Mouse (Mus musculus): ENCODE results near the gene Atrn.

DNA sequence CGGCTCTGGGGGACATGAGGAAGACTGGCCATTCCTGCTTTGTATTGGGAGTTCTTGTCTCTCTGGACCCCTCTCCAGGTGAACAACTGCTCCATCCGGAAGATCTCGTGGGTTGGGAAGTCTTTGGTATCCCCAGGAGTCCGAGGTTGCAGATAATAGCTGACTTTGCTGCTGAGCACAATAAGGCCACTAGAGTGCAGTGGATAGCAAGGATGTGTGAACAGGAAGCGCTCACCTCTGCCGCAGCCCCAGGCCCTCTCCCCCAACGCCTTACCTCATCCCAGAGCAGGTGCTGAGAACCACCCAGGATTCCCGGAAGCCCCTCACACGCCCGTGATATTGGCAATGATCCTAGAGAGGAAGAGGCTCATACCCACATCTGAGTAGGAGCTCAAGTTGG, 149.9 kb downstream of the Atrn start:
- TF ChIP-seq POLR2A (IDR thresholded peaks at IDR 0.05; ENCODE audit: extremely low read depth, insufficient read depth, low read length) (no peak), CTCF (IDR thresholded peaks at IDR 0.05; ENCODE audit: extremely low read depth, insufficient read depth, low read length) (peak; percentile 67)

All from cortical plate, adult 2 months (tissue).